Mouse (Mus musculus): ENCODE results near the gene Hspa1l. TPM values are rescaled to one million over a fixed set of nuclear protein-coding genes. Genes with fewer than 3 reads are reported as not detected.
"Not testable (repeated sequence)": the region's sequence is repeated elsewhere in the genome, so short reads cannot be mapped to it uniquely, and the experiment has no call there.

The Hspa1l gene
- polyA plus RNA-seq, 1 experiment from 2014 or later, result 0.25 TPM

GRCm38 (mm10) chr17:34959881-34960515 lies 12.5 kb upstream of the Hspa1l start:
- no peak for TF ChIP-seq CTCF (IDR thresholded peaks at IDR 0.05; ENCODE audit: low read depth)
- no peak for ATAC-seq

GRCm38 (mm10) chr17:34960702-34961493 lies 11.6 kb upstream of the Hspa1l start:
- TF ChIP-seq CTCF (IDR thresholded peaks at IDR 0.05; ENCODE audit: low read depth), result no peak
- no peaks in the 10 kb centered on the region for H3K36me3 ChIP-seq (ENCODE audit: control insufficient read depth, insufficient read depth)
- ATAC-seq, result no peak
- no peak overlapping the region for H3K4me2 ChIP-seq (replicated peaks; ENCODE audit: low read depth)
- H3K27ac ChIP-seq (ENCODE audit: low read depth, low read length), result no peak overlapping the region; the same call in none of the 2 replicates
- H3K9ac ChIP-seq (ENCODE audit: low read depth, low read length), result no peak overlapping the region
- no peaks in the 10 kb centered on the region for H3K27me3 ChIP-seq (replicated peaks; ENCODE audit: control insufficient read depth, insufficient read depth, low read length)
- H3K9me3 ChIP-seq (ENCODE audit: control insufficient read depth), result no peaks in the 10 kb centered on the region
- 0 out of 2 replicates have a peak, but pooled peaks cover 2% of the 10 kb centered on the region for H3K4me1 ChIP-seq (replicated peaks; ENCODE audit: control insufficient read depth, insufficient read depth, low read length)
- no peak overlapping the region for H3K4me3 ChIP-seq (ENCODE audit: low read depth, low read length)

More at GRCm38 (mm10) chr17:34959881-34960515, 12.5 kb upstream of the Hspa1l start:
- peak overlapping the region; percentile 42 for H3K4me3 ChIP-seq (ENCODE audit: low read depth, low read length)
- no peaks in the 10 kb centered on the region for H3K9me3 ChIP-seq (ENCODE audit: control insufficient read depth)
- H3K4me1 ChIP-seq (replicated peaks; ENCODE audit: control insufficient read depth, insufficient read depth, low read length), result 0 out of 2 replicates have a peak, but pooled peaks cover 2% of the 10 kb centered on the region
- H3K4me2 ChIP-seq (replicated peaks; ENCODE audit: low read depth), result peak overlapping the region; percentile 75
- H3K36me3 ChIP-seq (ENCODE audit: control insufficient read depth, insufficient read depth), result no peaks in the 10 kb centered on the region
- H3K9ac ChIP-seq (ENCODE audit: low read depth, low read length), result peak overlapping the region; percentile 55
- peak overlapping the region; percentile 89 for H3K27ac ChIP-seq (ENCODE audit: low read depth, low read length)
- no peaks in the 10 kb centered on the region for H3K27me3 ChIP-seq (replicated peaks; ENCODE audit: control insufficient read depth, insufficient read depth, low read length)
- WGBS, result 10% methylated on average over 12 of the region's 12 CpGs

GRCm38 (mm10) chr17:34962125-34962524 lies 10.4 kb upstream of the Hspa1l start:
- TF ChIP-seq CTCF (IDR thresholded peaks at IDR 0.05; ENCODE audit: low read depth), result no peak
- ATAC-seq, result no peak
- H3K36me3 ChIP-seq (ENCODE audit: control insufficient read depth, insufficient read depth), result no peaks in the 10 kb centered on the region
- no peak overlapping the region for H3K4me2 ChIP-seq (replicated peaks; ENCODE audit: low read depth)
- H3K9me3 ChIP-seq (ENCODE audit: control insufficient read depth), result no peaks in the 10 kb centered on the region
- H3K27me3 ChIP-seq (replicated peaks; ENCODE audit: control insufficient read depth, insufficient read depth, low read length), result no peaks in the 10 kb centered on the region
- H3K27ac ChIP-seq (ENCODE audit: low read depth, low read length), result no peak overlapping the region; the same call in 1 of the 2 replicates
- H3K4me3 ChIP-seq (ENCODE audit: low read depth, low read length), result no peak overlapping the region
- no peak overlapping the region for H3K9ac ChIP-seq (ENCODE audit: low read depth, low read length)
- H3K4me1 ChIP-seq (replicated peaks; ENCODE audit: control insufficient read depth, insufficient read depth, low read length), result 0 out of 2 replicates have a peak, but pooled peaks cover 2% of the 10 kb centered on the region
- 53% methylated on average over 3 of the region's 3 CpGs for WGBS

GRCm38 (mm10) chr17:34962841-34963240 lies 9.7 kb upstream of the Hspa1l start:
- Histone ChIP-seq H3K9me3 (ENCODE audit: control insufficient read depth) (no peaks in the 10 kb centered on the region), H3K4me2 (replicated peaks; ENCODE audit: low read depth) (no peak overlapping the region), H3K4me1 (replicated peaks; ENCODE audit: control insufficient read depth, insufficient read depth, low read length) (0 out of 2 replicates have a peak, but pooled peaks cover 2% of the 10 kb centered on the region), H3K27me3 (replicated peaks; ENCODE audit: control insufficient read depth, insufficient read depth, low read length) (peaks cover 3% of the 10 kb centered on the region; the same call in 1 of the 2 replicates), H3K4me3 (ENCODE audit: low read depth, low read length) (no peak overlapping the region), H3K36me3 (ENCODE audit: control insufficient read depth, insufficient read depth) (no peaks in the 10 kb centered on the region), H3K9ac (ENCODE audit: low read depth, low read length) (no peak overlapping the region), H3K27ac (ENCODE audit: low read depth, low read length) (no peak overlapping the region)
- TF ChIP-seq CTCF (IDR thresholded peaks at IDR 0.05; ENCODE audit: low read depth), result no peak
- 81% methylated on average over 1 of the region's 1 CpGs for WGBS
- no peak for ATAC-seq

GRCm38 (mm10) chr17:34964640-34965049 lies 7.9 kb upstream of the Hspa1l start:
- H3K4me3 ChIP-seq (ENCODE audit: low read depth, low read length), result no peak overlapping the region
- 26% methylated on average over 1 of the region's 1 CpGs for WGBS
- no peaks in the 10 kb centered on the region for H3K36me3 ChIP-seq (ENCODE audit: control insufficient read depth, insufficient read depth)
- 0 out of 2 replicates have a peak, but pooled peaks cover 2% of the 10 kb centered on the region for H3K4me1 ChIP-seq (replicated peaks; ENCODE audit: control insufficient read depth, insufficient read depth, low read length)
- no peak for TF ChIP-seq CTCF (IDR thresholded peaks at IDR 0.05; ENCODE audit: low read depth)
- no peak overlapping the region for H3K4me2 ChIP-seq (replicated peaks; ENCODE audit: low read depth)
- no peak overlapping the region for H3K9ac ChIP-seq (ENCODE audit: low read depth, low read length)
- peaks cover 15% of the 10 kb centered on the region for H3K27me3 ChIP-seq (replicated peaks; ENCODE audit: control insufficient read depth, insufficient read depth, low read length)
- no peak for ATAC-seq
- no peak overlapping the region; the same call in 1 of the 2 replicates for H3K27ac ChIP-seq (ENCODE audit: low read depth, low read length)
- no peaks in the 10 kb centered on the region for H3K9me3 ChIP-seq (ENCODE audit: control insufficient read depth)

- Histone ChIP-seq H3K9ac (ENCODE audit: low read depth, low read length) (no peak overlapping the region), H3K27ac (ENCODE audit: low read depth, low read length) (no peak overlapping the region)
- no peak for ATAC-seq
Observed at GRCm38 (mm10) chr17:34965627-34966026, 6.9 kb upstream of the Hspa1l start.

GRCm38 (mm10) chr17:34969822-34970221 lies 2.7 kb upstream of the Hspa1l start, which contains the start of gene Gm20481:
Gene Gm20481 (plus strand): TSS chr17:34969912.
- 59% methylated on average over 6 of the region's 11 CpGs for WGBS

More at GRCm38 (mm10) chr17:34965627-34966026, 6.9 kb upstream of the Hspa1l start:
- Histone ChIP-seq H3K4me2 (replicated peaks; ENCODE audit: low read depth) (no peak overlapping the region), H3K27me3 (replicated peaks; ENCODE audit: control insufficient read depth, insufficient read depth, low read length) (peaks cover 15% of the 10 kb centered on the region), H3K4me1 (replicated peaks; ENCODE audit: control insufficient read depth, insufficient read depth, low read length) (0 out of 2 replicates have a peak, but pooled peaks cover 2% of the 10 kb centered on the region), H3K9me3 (ENCODE audit: control insufficient read depth) (no peaks in the 10 kb centered on the region), H3K36me3 (ENCODE audit: control insufficient read depth, insufficient read depth) (no peaks in the 10 kb centered on the region), H3K4me3 (ENCODE audit: low read depth, low read length) (no peak overlapping the region)
- WGBS, result 49% methylated on average over 5 of the region's 5 CpGs
- no peak for TF ChIP-seq CTCF (IDR thresholded peaks at IDR 0.05; ENCODE audit: low read depth)

GRCm38 (mm10) chr17:34970850-34971249 lies 1.7 kb upstream of the Hspa1l start:
- H3K4me2 ChIP-seq (replicated peaks; ENCODE audit: low read depth); H3K27ac ChIP-seq (ENCODE audit: low read depth, low read length); H3K9ac ChIP-seq (ENCODE audit: low read depth, low read length); H3K4me1 ChIP-seq (replicated peaks; ENCODE audit: control insufficient read depth, insufficient read depth, low read length); ATAC-seq; H3K9me3 ChIP-seq (ENCODE audit: control insufficient read depth); H3K36me3 ChIP-seq (ENCODE audit: control insufficient read depth, insufficient read depth); H3K4me3 ChIP-seq (ENCODE audit: low read depth, low read length): not testable (repeated sequence)
- peaks cover 15% of the 10 kb centered on the region for H3K27me3 ChIP-seq (replicated peaks; ENCODE audit: control insufficient read depth, insufficient read depth, low read length)
- WGBS, result 37% methylated on average over 18 of the region's 37 CpGs

More at GRCm38 (mm10) chr17:34969822-34970221, 2.7 kb upstream of the Hspa1l start, which contains the start of gene Gm20481:
- not testable (repeated sequence) for ATAC-seq; H3K9ac ChIP-seq (ENCODE audit: low read depth, low read length); H3K4me2 ChIP-seq (replicated peaks; ENCODE audit: low read depth); H3K9me3 ChIP-seq (ENCODE audit: control insufficient read depth); H3K36me3 ChIP-seq (ENCODE audit: control insufficient read depth, insufficient read depth); H3K4me1 ChIP-seq (replicated peaks; ENCODE audit: control insufficient read depth, insufficient read depth, low read length); H3K4me3 ChIP-seq (ENCODE audit: low read depth, low read length); H3K27ac ChIP-seq (ENCODE audit: low read depth, low read length)
- H3K27me3 ChIP-seq (replicated peaks; ENCODE audit: control insufficient read depth, insufficient read depth, low read length), result peaks cover 15% of the 10 kb centered on the region
